Mouse (Mus musculus): ENCODE data around the gene Thsd4. TPM values are rescaled to one million over a fixed set of nuclear protein-coding genes. Genes with fewer than 3 reads are reported as not detected.

The Thsd4 gene
- polyA plus RNA-seq, 1 experiment = 1.3 TPM

DNA sequence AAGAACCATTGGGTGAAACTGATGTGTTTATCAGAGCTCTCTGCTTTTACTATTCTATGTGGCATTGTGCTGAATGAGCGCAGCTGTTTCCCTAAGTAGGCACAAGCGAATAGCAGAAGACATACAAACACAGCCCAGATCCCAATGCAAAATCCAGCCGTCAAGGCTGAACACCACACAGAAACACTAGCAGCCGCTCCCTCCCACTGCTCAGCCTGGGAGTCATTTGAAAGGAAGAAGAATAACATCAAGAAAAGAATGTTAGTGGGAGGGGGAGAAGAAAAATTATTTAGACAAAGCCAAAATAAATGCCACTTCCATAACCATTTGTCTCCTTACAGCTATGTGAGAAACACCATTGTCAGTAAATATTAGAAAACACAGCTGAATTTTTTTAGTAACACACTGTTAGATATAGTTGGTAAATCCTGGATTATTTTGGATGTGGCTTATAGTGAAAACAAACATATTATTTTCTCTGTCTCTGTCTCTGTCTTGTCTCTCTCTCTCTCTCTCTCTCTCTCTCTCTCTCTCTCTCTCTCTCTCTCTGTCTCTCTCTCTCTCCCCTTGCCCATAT lies 148.6 kb downstream of the Thsd4 start:
- Histone ChIP-seq H3K4me3 (ENCODE audit: insufficient read depth, poor library complexity, severe bottlenecking) (no peak overlapping the region), H3K79me3 (ENCODE audit: low read depth) (no peaks in the 10 kb centered on the region)
- TF ChIP-seq MYOD1 (IDR thresholded peaks at IDR 0.05; ENCODE audit: control insufficient read depth, insufficient read length, low read depth) (no peak), FOSL1 (IDR thresholded peaks at IDR 0.05; ENCODE audit: insufficient read depth, low read length, poor library complexity, severe bottlenecking) (no peak), CEBPB (IDR thresholded peaks at IDR 0.05; ENCODE audit: low read depth) (no peak), MYOG (IDR thresholded peaks at IDR 0.05; ENCODE audit: control insufficient read depth, extremely low read depth, insufficient read length) (no peak), USF1 (IDR thresholded peaks at IDR 0.05; ENCODE audit: low read depth) (no peak), CTCF (IDR thresholded peaks at IDR 0.05; ENCODE audit: control insufficient read depth, insufficient read depth, insufficient read length) (no peak), MAX (IDR thresholded peaks at IDR 0.05) (no peak)

DNA sequence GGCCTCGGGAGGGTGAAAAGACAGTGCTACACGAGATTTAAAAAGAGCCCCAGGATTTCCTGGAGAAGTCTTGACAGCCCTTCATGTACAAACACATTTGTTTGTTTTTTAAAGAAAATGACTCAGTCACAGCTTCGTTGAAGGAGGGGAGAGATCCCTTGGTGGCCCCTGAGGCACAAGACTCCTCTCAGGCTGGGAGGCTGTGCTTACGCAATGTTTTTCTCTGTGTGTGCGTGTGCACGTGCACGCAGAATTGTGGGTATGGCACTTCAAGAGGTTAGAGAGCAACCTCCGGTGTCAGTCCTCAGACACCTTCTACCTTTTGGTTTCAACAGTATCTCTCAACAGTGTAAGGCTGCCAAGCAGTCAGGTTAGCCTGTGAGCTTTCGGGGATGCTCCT lies 153.3 kb downstream of the Thsd4 start:
- no peaks in the 10 kb centered on the region for H3K79me2 ChIP-seq (ENCODE audit: control insufficient read depth, insufficient read depth)
- H3ac ChIP-seq (ENCODE audit: control insufficient read depth, insufficient read length, low read depth) = no peak overlapping the region
- H3K4me3 ChIP-seq (ENCODE audit: insufficient read depth, poor library complexity, severe bottlenecking) = no peak overlapping the region
- TF ChIP-seq MYOG (IDR thresholded peaks at IDR 0.05; ENCODE audit: control insufficient read depth, extremely low read depth, insufficient read length) = no peak
- TF ChIP-seq CEBPB (IDR thresholded peaks at IDR 0.05; ENCODE audit: low read depth) = peak; percentile 24
- no peaks in the 10 kb centered on the region for H3K36me3 ChIP-seq (ENCODE audit: control insufficient read depth, insufficient read depth)
- no peaks in the 10 kb centered on the region for H3K79me3 ChIP-seq (ENCODE audit: low read depth)
- no peaks in the 10 kb centered on the region for H3K27me3 ChIP-seq (ENCODE audit: control insufficient read depth, insufficient read depth, insufficient read length)

More for the DNA sequence above, 148.6 kb downstream of the Thsd4 start:
- Histone ChIP-seq H3K79me2 (ENCODE audit: control insufficient read depth, insufficient read depth) (no peaks in the 10 kb centered on the region), H3K27me3 (ENCODE audit: control insufficient read depth, insufficient read depth, insufficient read length) (no peaks in the 10 kb centered on the region), H3ac (ENCODE audit: control insufficient read depth, insufficient read length, low read depth) (no peak overlapping the region), H3K36me3 (ENCODE audit: control insufficient read depth, insufficient read depth) (no peaks in the 10 kb centered on the region)

DNA sequence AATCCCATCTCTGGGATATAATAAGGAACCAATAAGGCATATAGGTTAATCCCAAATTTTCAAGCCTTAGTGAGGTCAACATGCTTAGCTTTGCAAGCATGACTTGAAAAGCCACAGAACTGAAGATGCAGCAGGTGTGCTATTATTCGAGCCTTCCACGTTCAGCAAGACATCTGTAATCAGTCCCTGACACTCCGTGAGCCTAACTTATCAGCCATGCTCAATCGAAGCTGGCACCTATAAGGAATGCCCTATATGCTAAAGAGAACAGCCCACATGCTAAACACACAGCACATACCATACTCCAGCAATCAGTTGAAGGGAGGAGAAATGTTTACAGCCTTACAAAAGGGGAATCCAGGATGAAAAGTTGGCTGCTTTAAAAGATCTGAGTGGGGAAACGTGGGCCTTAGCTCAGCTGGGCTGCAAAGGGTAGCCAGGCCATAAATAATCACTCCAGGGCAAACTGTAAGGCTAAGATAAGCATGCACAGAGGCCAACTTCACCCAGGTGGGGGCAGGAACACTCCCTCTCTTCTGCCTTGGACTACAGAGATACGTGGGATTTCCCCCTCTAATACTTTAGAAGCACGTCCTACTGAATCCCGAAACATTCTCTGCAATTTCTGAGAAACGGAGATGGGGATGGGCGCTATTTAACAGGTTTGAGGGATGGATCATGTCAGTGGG lies 154.1 kb downstream of the Thsd4 start:
- Histone ChIP-seq H3K79me2 (ENCODE audit: control insufficient read depth, insufficient read depth) (no peaks in the 10 kb centered on the region), H3K4me3 (ENCODE audit: insufficient read depth, poor library complexity, severe bottlenecking) (no peak overlapping the region), H3K27me3 (ENCODE audit: control insufficient read depth, insufficient read depth, insufficient read length) (no peaks in the 10 kb centered on the region), H3K79me3 (ENCODE audit: low read depth) (no peaks in the 10 kb centered on the region), H3ac (ENCODE audit: control insufficient read depth, insufficient read length, low read depth) (no peak overlapping the region), H3K36me3 (ENCODE audit: control insufficient read depth, insufficient read depth) (no peaks in the 10 kb centered on the region)
- TF ChIP-seq MYOG (IDR thresholded peaks at IDR 0.05; ENCODE audit: control insufficient read depth, extremely low read depth, insufficient read length) (no peak), CTCF (IDR thresholded peaks at IDR 0.05; ENCODE audit: control insufficient read depth, insufficient read depth, insufficient read length) (no peak), MAX (IDR thresholded peaks at IDR 0.05) (no peak), CEBPB (IDR thresholded peaks at IDR 0.05; ENCODE audit: low read depth) (no peak), USF1 (IDR thresholded peaks at IDR 0.05; ENCODE audit: low read depth) (no peak), MYOD1 (IDR thresholded peaks at IDR 0.05; ENCODE audit: control insufficient read depth, insufficient read length, low read depth) (no peak), FOSL1 (IDR thresholded peaks at IDR 0.05; ENCODE audit: insufficient read depth, low read length, poor library complexity, severe bottlenecking) (no peak)

DNA sequence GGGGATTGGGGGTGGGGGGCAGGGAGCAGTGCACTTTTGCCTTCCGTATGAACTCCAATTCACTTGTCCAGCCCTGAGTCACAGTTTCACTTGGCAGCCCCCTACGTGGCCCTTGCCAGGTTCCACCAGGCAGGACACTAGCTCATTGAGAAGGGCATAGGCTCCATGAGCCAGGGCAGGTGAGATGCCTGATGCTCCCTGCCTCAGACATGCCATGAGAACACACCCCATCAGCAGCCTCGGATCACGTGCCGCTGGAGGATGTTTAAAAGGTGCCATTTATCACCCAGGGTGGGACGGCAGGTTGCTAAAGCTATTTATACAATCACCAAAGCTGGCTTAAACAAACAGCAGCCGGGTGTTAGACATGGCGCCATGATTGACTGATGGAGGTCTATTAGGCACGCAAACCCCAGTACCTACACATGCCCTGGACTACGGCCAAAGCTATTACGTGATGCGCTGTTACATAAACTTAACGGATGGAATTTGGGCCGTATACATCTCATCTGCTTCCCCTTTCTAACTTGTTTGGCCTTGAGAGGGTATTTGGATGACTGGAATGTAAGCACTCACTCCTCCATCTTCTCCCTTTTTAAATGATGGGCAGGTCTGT lies 157.6 kb downstream of the Thsd4 start:
- Histone ChIP-seq H3K79me2 (ENCODE audit: control insufficient read depth, insufficient read depth) (no peaks in the 10 kb centered on the region), H3K4me3 (ENCODE audit: insufficient read depth, poor library complexity, severe bottlenecking) (no peak overlapping the region), H3K79me3 (ENCODE audit: low read depth) (no peaks in the 10 kb centered on the region), H3ac (ENCODE audit: control insufficient read depth, insufficient read length, low read depth) (no peak overlapping the region), H3K36me3 (ENCODE audit: control insufficient read depth, insufficient read depth) (no peaks in the 10 kb centered on the region), H3K27me3 (ENCODE audit: control insufficient read depth, insufficient read depth, insufficient read length) (no peaks in the 10 kb centered on the region)
- no peak for TF ChIP-seq MYOD1 (IDR thresholded peaks at IDR 0.05; ENCODE audit: control insufficient read depth, insufficient read length, low read depth)
- no peak for TF ChIP-seq CEBPB (IDR thresholded peaks at IDR 0.05; ENCODE audit: low read depth)
- no peak for TF ChIP-seq MYOG (IDR thresholded peaks at IDR 0.05; ENCODE audit: control insufficient read depth, extremely low read depth, insufficient read length)
- TF ChIP-seq CTCF (IDR thresholded peaks at IDR 0.05; ENCODE audit: control insufficient read depth, insufficient read depth, insufficient read length) = no peak
- no peak for TF ChIP-seq MAX (IDR thresholded peaks at IDR 0.05)
- no peak for TF ChIP-seq FOSL1 (IDR thresholded peaks at IDR 0.05; ENCODE audit: insufficient read depth, low read length, poor library complexity, severe bottlenecking)
- TF ChIP-seq USF1 (IDR thresholded peaks at IDR 0.05; ENCODE audit: low read depth) = no peak

DNA sequence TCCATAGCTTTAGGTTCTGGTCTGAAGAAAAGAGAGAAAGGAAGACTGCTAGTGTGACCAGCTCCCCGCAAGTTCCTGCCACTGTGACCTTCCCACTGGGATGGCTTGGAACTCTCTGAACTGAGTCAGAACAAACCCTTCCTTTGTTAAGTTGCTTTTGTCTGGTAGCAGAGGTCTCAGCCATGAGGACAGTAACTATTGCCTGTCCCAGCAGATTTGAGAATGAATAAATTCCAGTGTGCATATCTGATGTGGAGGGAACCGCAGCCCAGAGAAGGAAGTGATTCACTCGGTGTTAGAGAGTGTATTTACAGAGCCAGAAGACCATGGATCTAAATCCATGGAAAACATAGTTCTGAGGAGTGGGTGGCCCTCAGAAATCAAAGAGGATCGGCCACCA lies 169.5 kb downstream of the Thsd4 start:
- no peak for TF ChIP-seq MYOD1 (IDR thresholded peaks at IDR 0.05; ENCODE audit: control insufficient read depth, insufficient read length, low read depth)
- no peak for TF ChIP-seq CEBPB (IDR thresholded peaks at IDR 0.05; ENCODE audit: low read depth)
- no peak for TF ChIP-seq MAX (IDR thresholded peaks at IDR 0.05)
- no peak for TF ChIP-seq MYOG (IDR thresholded peaks at IDR 0.05; ENCODE audit: control insufficient read depth, extremely low read depth, insufficient read length)
- no peak for TF ChIP-seq USF1 (IDR thresholded peaks at IDR 0.05; ENCODE audit: low read depth)
- no peak for TF ChIP-seq CTCF (IDR thresholded peaks at IDR 0.05; ENCODE audit: control insufficient read depth, insufficient read depth, insufficient read length)
- no peak for TF ChIP-seq FOSL1 (IDR thresholded peaks at IDR 0.05; ENCODE audit: insufficient read depth, low read length, poor library complexity, severe bottlenecking)
- Histone ChIP-seq H3K4me3 (ENCODE audit: insufficient read depth, poor library complexity, severe bottlenecking) (no peak overlapping the region), H3K79me2 (ENCODE audit: control insufficient read depth, insufficient read depth) (no peaks in the 10 kb centered on the region), H3K79me3 (ENCODE audit: low read depth) (no peaks in the 10 kb centered on the region), H3ac (ENCODE audit: control insufficient read depth, insufficient read length, low read depth) (no peak overlapping the region), H3K36me3 (ENCODE audit: control insufficient read depth, insufficient read depth) (no peaks in the 10 kb centered on the region), H3K27me3 (ENCODE audit: control insufficient read depth, insufficient read depth, insufficient read length) (no peaks in the 10 kb centered on the region)
